Mouse (Mus musculus) olfactory bulb, adult 2 months (tissue): ENCODE measurements around the gene Prickle1.

Source experiments
- CTCF ChIP-seq: fragments of 200-500 bp; IDR thresholded peaks from 2 replicates; pipeline ENCODE4 v1.5.1; 2012; ENCODE audit warnings: low read depth, mild to moderate bottlenecking, low read length, moderate library complexity; ENCODE audit not compliant: insufficient read depth
- POLR2A ChIP-seq: fragments of 200-500 bp; IDR thresholded peaks from 2 replicates; pipeline ENCODE4 v1.6.1; 2012; ENCODE audit warnings: mild to moderate bottlenecking, low read depth, low read length, moderate library complexity; ENCODE audit not compliant: insufficient read depth

GRCm38 (mm10) chr15:93576361-93576760 lies 19.3 kb downstream of the Prickle1 start:
- no peak for TF ChIP-seq POLR2A
- no peak for TF ChIP-seq CTCF
